Mouse (Mus musculus) stomach, postnatal 0 days (tissue): ENCODE results near the gene Gpr183.

Experiments used
- CTCF ChIP-seq: IDR thresholded peaks from 2 replicates; pipeline ENCODE4 v1.5.1; 2016; ENCODE audit warnings: antibody characterized with exemption, low read depth, mild to moderate bottlenecking, moderate library complexity
- EP300 ChIP-seq: optimal IDR thresholded peaks from 2 replicates; pipeline ENCODE3; 2016; ENCODE audit warnings: antibody characterized with exemption

DNA sequence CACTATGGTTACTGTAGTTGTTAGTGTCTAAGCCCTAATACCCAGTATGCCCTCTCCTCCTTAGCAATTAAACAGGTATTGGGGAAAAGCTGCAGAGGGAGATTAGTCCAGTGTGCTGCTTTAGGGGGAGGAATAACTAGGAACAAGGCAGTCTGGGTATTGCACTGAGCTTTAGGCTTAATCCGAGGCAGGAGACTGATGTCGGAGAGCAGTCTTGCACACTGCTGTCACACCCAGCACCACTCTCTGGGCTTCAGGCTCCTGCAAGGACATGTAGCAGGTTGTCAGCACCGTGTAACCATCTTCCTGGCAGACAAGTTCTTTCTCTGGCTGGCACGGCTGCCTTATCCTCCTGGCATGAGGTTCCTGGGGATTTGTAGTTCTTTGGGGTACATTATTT lies 32.8 kb downstream of the Gpr183 start:
- TF ChIP-seq CTCF (no peak), EP300 (no peak)
